Comparison of ENCODE assay signal across 18 mouse cellular contexts in genomic region chr7:69670211-69670610, GRCm38 (mm10).
"Had no signal": no experiment of that assay in that cellular context is flagged by ENCODE, and none has a peak within 500 bp of the region (broad histone marks: within the 10 kb centered on the region; RNA-seq: fewer than 3 reads in every experiment).

No protein-coding gene starts in this region.

- H3K27ac ChIP-seq: kidney, embryonic 15.5 days; limb, embryonic 12.5 days; limb, embryonic 15.5 days; liver, embryonic 13.5 days; neural tube, embryonic 13.5 days had no signal

- H3K9ac ChIP-seq: kidney, embryonic 15.5 days; limb, embryonic 12.5 days; limb, embryonic 15.5 days; liver, embryonic 13.5 days; neural tube, embryonic 13.5 days had no signal

- H3K9me3 ChIP-seq: kidney, embryonic 15.5 days; limb, embryonic 12.5 days; limb, embryonic 15.5 days; liver, embryonic 13.5 days; neural tube, embryonic 13.5 days had no signal

- DNase-seq: kidney, adult 8-10 months; kidney, postnatal 10 days; kidney, postnatal 4 days; left cerebral cortex, postnatal 4 days; liver, embryonic 13.5 days; lung, adult 2 months; lung, postnatal 14 days; lung, postnatal 4 days; thymus, adult 18-20 months; thymus, postnatal 14 days; thymus, postnatal 4 days had no signal

- H3K27me3 ChIP-seq: kidney, embryonic 15.5 days; limb, embryonic 12.5 days; limb, embryonic 15.5 days; liver, embryonic 13.5 days; neural tube, embryonic 13.5 days had no signal

- H3K36me3 ChIP-seq: kidney, embryonic 15.5 days; limb, embryonic 12.5 days; limb, embryonic 15.5 days; liver, embryonic 13.5 days; neural tube, embryonic 13.5 days had no signal

- H3K4me3 ChIP-seq: kidney, embryonic 15.5 days; limb, embryonic 12.5 days; limb, embryonic 15.5 days; liver, embryonic 13.5 days; myocyte; neural tube, embryonic 13.5 days had no signal

- H3K4me2 ChIP-seq: kidney, embryonic 15.5 days; limb, embryonic 12.5 days; limb, embryonic 15.5 days; liver, embryonic 13.5 days; midbrain, embryonic 11.5 days; neural tube, embryonic 13.5 days had no signal

- H3K4me1 ChIP-seq: kidney, embryonic 15.5 days; limb, embryonic 12.5 days; limb, embryonic 15.5 days; liver, embryonic 13.5 days; neural tube, embryonic 13.5 days had no signal

- ATAC-seq: midbrain, embryonic 16.5 days had no signal
